Mouse (Mus musculus) heart, embryonic 11.5 days (tissue): ENCODE data around the gene Stat2. TPM values are rescaled to one million over a fixed set of nuclear protein-coding genes. Genes with fewer than 3 reads are reported as not detected.
A peak's percentile ranks its signal among the peaks of the same experiment; 100 is the strongest.
"Not testable (repeated sequence)": the region's sequence is repeated elsewhere in the genome, so short reads cannot be mapped to it uniquely, and the experiment has no call there.

Experiments
- ATAC-seq: fragments of 200-750 bp; cut with Nextera tagmentation; replicated peaks from 2 replicates; pipeline ENCODE4 v1.8.0; 2017; ENCODE audit warnings: moderate library complexity; ENCODE audit not compliant: insufficient number of reproducible peaks, low FRiP score, low TSS enrichment
- H3K27ac ChIP-seq: fragments of 300-500 bp; sonication (generic); 2 replicates; pipeline ENCODE4 v1.5.1; 2014; ENCODE audit warnings: mild to moderate bottlenecking, low read depth, low read length
- H3K27me3 ChIP-seq: fragments of 300-500 bp; sonication (generic); 2 replicates; pipeline ENCODE4 v1.6.1; 2014; ENCODE audit warnings: mild to moderate bottlenecking, low read length, mixed read lengths; ENCODE audit not compliant: control insufficient read depth, insufficient read depth
- H3K36me3 ChIP-seq: fragments of 300-500 bp; sonication (generic); 2 replicates; pipeline ENCODE4 v1.6.1; 2014; ENCODE audit warnings: mild to moderate bottlenecking, low read length, moderate library complexity, mixed read lengths; ENCODE audit not compliant: control insufficient read depth, insufficient read depth
- H3K4me1 ChIP-seq: fragments of 300-500 bp; sonication (generic); 2 replicates; pipeline ENCODE4 v1.6.1; 2014; ENCODE audit warnings: low read length; ENCODE audit not compliant: control insufficient read depth, insufficient read depth
- H3K4me2 ChIP-seq: fragments of 300-500 bp; sonication (generic); 2 replicates; pipeline ENCODE4 v1.6.1; 2014; ENCODE audit warnings: mild to moderate bottlenecking, moderate library complexity
- H3K4me3 ChIP-seq: fragments of 300-500 bp; sonication (generic); 2 replicates; pipeline ENCODE4 v1.5.1; 2014; ENCODE audit warnings: low read depth, low read length
- H3K9ac ChIP-seq: fragments of 300-500 bp; sonication (generic); 2 replicates; pipeline ENCODE4 v1.6.1; 2014; ENCODE audit warnings: mild to moderate bottlenecking, low read depth, low read length, moderate library complexity
- H3K9me3 ChIP-seq: fragments of 300-500 bp; sonication (generic); replicated peaks from 2 replicates; pipeline ENCODE4 v1.6.1; 2016; ENCODE audit warnings: low read length; ENCODE audit not compliant: control insufficient read depth
- WGBS: fragments of 180-500 bp; shearing (Covaris S2); extraction: QIAGEN DNeasy Blood & Tissue Kit; methylation state at CpG from one replicate; pipeline ENCODE4 v1.1.7; 2014; ENCODE audit not compliant: insufficient replicate concordance; 5-methylcytosine and 5-hydroxymethylcytosine counted together
- polyA plus RNA-seq: library from polyadenylated mRNA; unstranded; fragments of >200 nt; fragmentation: Nextera tagmentation; extraction: Ambion mirVana; gene quantifications from 2 replicates; pipeline ENCODE4 v1.2.1, GENCODE M21; 2014

Gene Stat2
- polyA plus RNA-seq, 1 experiment from 2014 or later: 8.6 TPM

- H3K27me3 ChIP-seq: no peaks in the 10 kb centered on the region
- no peaks in the 10 kb centered on the region for H3K9me3 ChIP-seq
- H3K9ac ChIP-seq: no peak overlapping the region
- WGBS: 76% methylated on average over 17 of the region's 17 CpGs
- peak overlapping the region; percentile 74 for H3K27ac ChIP-seq
- H3K36me3 ChIP-seq: peaks cover 62% of the 10 kb centered on the region
- no peaks in the 10 kb centered on the region for H3K4me1 ChIP-seq
- H3K4me2 ChIP-seq: peak overlapping the region; percentile 24
- ATAC-seq: no peak
- no peak overlapping the region for H3K4me3 ChIP-seq
Measured at GRCm38 (mm10) chr10:128247020-128247732, 23.2 kb upstream of the Stat2 start.

- no peak for ATAC-seq
- Histone ChIP-seq H3K9me3 (no peaks in the 10 kb centered on the region), H3K36me3 (peaks cover 41% of the 10 kb centered on the region), H3K27ac (no peak overlapping the region), H3K27me3 (no peaks in the 10 kb centered on the region), H3K9ac (no peak overlapping the region), H3K4me3 (no peak overlapping the region), H3K4me2 (no peak overlapping the region), H3K4me1 (no peaks in the 10 kb centered on the region)
- WGBS: 92% methylated on average over 13 of the region's 13 CpGs
Measured at GRCm38 (mm10) chr10:128250565-128250964, 19.8 kb upstream of the Stat2 start.

- Histone ChIP-seq H3K4me2 (no peak within 1 kb of the TSS), H3K27me3 (no peaks in the 10 kb centered on the region), H3K27ac (no peak within 1 kb of the TSS), H3K36me3 (peaks cover 28% of the 10 kb centered on the region), H3K9ac (no peak within 1 kb of the TSS), H3K9me3 (no peaks in the 10 kb centered on the region), H3K4me3 (no peak within 1 kb of the TSS), H3K4me1 (no peaks in the 10 kb centered on the region)
- WGBS: 88% methylated on average over 4 of the region's 4 CpGs
- no peak for ATAC-seq
Measured at GRCm38 (mm10) chr10:128253677-128254255, 16.6 kb upstream of the Stat2 start, which contains the start of gene Apon. TSS of gene Apon (plus strand) at chr10:128254096.

GRCm38 (mm10) chr10:128255925-128256324 is 14.4 kb upstream of the Stat2 start:
- no peak for ATAC-seq
- Histone ChIP-seq H3K9me3 (no peaks in the 10 kb centered on the region), H3K4me2 (no peak overlapping the region), H3K4me3 (no peak overlapping the region), H3K4me1 (no peaks in the 10 kb centered on the region), H3K27ac (no peak overlapping the region), H3K9ac (no peak overlapping the region), H3K27me3 (no peaks in the 10 kb centered on the region), H3K36me3 (peaks cover 8% of the 10 kb centered on the region)
- 80% methylated on average over 8 of the region's 8 CpGs for WGBS

GRCm38 (mm10) chr10:128256328-128256727 is 14.0 kb upstream of the Stat2 start:
- no peaks in the 10 kb centered on the region for H3K4me1 ChIP-seq
- H3K9ac ChIP-seq: no peak overlapping the region
- peaks cover 5% of the 10 kb centered on the region; the same call in 1 of the 2 replicates for H3K36me3 ChIP-seq
- no peak overlapping the region for H3K4me2 ChIP-seq
- H3K9me3 ChIP-seq: no peaks in the 10 kb centered on the region
- H3K27ac ChIP-seq: no peak overlapping the region
- no peak for ATAC-seq
- no peaks in the 10 kb centered on the region for H3K27me3 ChIP-seq
- no peak overlapping the region for H3K4me3 ChIP-seq
- 83% methylated on average over 8 of the region's 8 CpGs for WGBS

- Histone ChIP-seq H3K4me3 (no peak overlapping the region), H3K27ac (no peak overlapping the region), H3K27me3 (no peaks in the 10 kb centered on the region), H3K9me3 (no peaks in the 10 kb centered on the region), H3K4me2 (no peak overlapping the region), H3K9ac (no peak overlapping the region), H3K4me1 (no peaks in the 10 kb centered on the region), H3K36me3 (no peaks in the 10 kb centered on the region)
- ATAC-seq: no peak
- 76% methylated on average over 4 of the region's 4 CpGs for WGBS
Measured at GRCm38 (mm10) chr10:128258953-128259352, 11.4 kb upstream of the Stat2 start.

GRCm38 (mm10) chr10:128259946-128260345 is 10.4 kb upstream of the Stat2 start:
- H3K9me3 ChIP-seq: no peaks in the 10 kb centered on the region
- no peaks in the 10 kb centered on the region for H3K27me3 ChIP-seq
- no peak for ATAC-seq
- H3K4me1 ChIP-seq: no peaks in the 10 kb centered on the region
- H3K4me3 ChIP-seq: no peak overlapping the region
- 79% methylated on average over 5 of the region's 5 CpGs for WGBS
- no peaks in the 10 kb centered on the region for H3K36me3 ChIP-seq
- no peak overlapping the region for H3K27ac ChIP-seq
- H3K4me2 ChIP-seq: no peak overlapping the region
- H3K9ac ChIP-seq: no peak overlapping the region

- H3K4me3 ChIP-seq, H3K9ac ChIP-seq, H3K4me2 ChIP-seq, ATAC-seq, H3K27ac ChIP-seq, H3K27me3 ChIP-seq, H3K9me3 ChIP-seq, H3K4me1 ChIP-seq, H3K36me3 ChIP-seq: not testable (repeated sequence)
- 77% methylated on average over 7 of the region's 7 CpGs for WGBS
Measured at GRCm38 (mm10) chr10:128260376-128260775, 10.0 kb upstream of the Stat2 start.

- no peak overlapping the region for H3K27ac ChIP-seq
- no peak overlapping the region for H3K9ac ChIP-seq
- no peaks in the 10 kb centered on the region for H3K27me3 ChIP-seq
- no peaks in the 10 kb centered on the region for H3K4me1 ChIP-seq
- no peaks in the 10 kb centered on the region for H3K9me3 ChIP-seq
- 0 out of 2 replicates have a peak overlapping the region, but pooled peaks have one; percentile 5 for H3K4me3 ChIP-seq
- H3K4me2 ChIP-seq: peak overlapping the region; percentile 27; the same call in 1 of the 2 replicates
- ATAC-seq: no peak
- H3K36me3 ChIP-seq: no peaks in the 10 kb centered on the region
- WGBS: 64% methylated on average over 22 of the region's 22 CpGs
Measured at GRCm38 (mm10) chr10:128262300-128262699, 8.1 kb upstream of the Stat2 start.
